Mouse (Mus musculus) G1E (cell line): ENCODE measurements at regions not wholly inside any gene's neighbourhood (a gene's known extent, or its start where the extent isn't known, plus 50 kb on each side); places are given as distances from the start of the nearest gene placed in this dataset.

Experiments
- CTCF ChIP-seq: IDR thresholded peaks from 2 replicates; pipeline ENCODE4 v1.5.1; 2012; ENCODE audit warnings: low read depth, low read length, inconsistent platforms, mixed read lengths
- GATA1 ChIP-seq: IDR thresholded peaks from 2 replicates; pipeline ENCODE4 v1.6.1; 2012; ENCODE audit warnings: borderline replicate concordance, low read length, inconsistent platforms, mixed read lengths
- TAL1 ChIP-seq: conservative IDR thresholded peaks from 2 replicates; pipeline ENCODE4 v1.6.1; 2012; ENCODE audit warnings: low read depth, low read length, inconsistent platforms, mixed read lengths

DNA sequence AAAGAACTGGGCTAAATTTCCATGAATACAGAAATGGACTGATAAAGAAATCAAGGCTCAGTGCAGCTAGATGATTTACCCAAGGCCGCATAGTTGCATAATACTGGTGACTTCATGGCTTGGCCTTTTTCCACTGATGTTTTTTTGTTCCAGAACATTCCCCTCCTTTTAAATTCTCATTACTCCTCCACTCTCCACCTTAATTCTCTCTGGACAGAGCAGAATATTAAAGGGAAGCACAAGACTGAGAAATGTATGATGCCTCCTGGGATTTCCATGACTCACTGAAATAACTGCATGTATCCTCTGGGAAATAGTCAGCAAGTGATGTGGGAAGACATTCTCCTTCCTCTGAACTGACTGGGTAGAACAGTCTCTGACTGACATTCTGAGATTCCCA lies 480.5 kb downstream of the Gsdmc2 start:
- TF ChIP-seq CTCF: no peak
- TF ChIP-seq GATA1: no peak
- TF ChIP-seq TAL1: no peak
